Mouse (Mus musculus) right cerebral cortex, postnatal 36 days (tissue): Measurements from ENCODE around the gene Gm9513.

Experiments used
- DNase-seq, 2 experiments: peaks; one replicate each; pipeline ENCODE4 v3.0.0; 2022; ENCODE audit warnings: low spot score in 2 of 2, mixed read lengths in 1 of 2

The Gm9513 gene

DNA sequence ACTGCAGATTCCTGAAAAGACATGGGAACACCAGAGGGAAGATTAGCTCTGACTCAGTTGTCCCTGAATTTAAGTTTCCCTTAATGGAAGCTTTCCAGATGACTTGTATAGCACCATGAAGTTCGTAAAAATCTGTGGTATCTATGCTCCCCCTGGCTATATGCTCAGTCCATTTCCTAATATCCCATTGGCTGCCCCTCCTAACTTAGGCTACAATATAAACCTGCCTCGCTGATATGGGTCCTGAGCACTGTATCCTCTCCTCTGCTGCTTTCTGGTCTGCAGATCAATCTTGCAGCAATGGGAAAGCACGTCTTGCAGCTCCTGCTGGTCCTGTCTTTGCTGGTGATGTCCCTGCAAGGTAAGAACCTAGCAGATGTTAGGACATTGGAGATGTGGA lies at the start of gene Gm9513:
TSS of gene Gm9513 (plus strand) at position 301 of the 400 bp plus-strand sequence.
- DNase-seq: no peak

- DNase-seq: no peak
Measured at GRCm38 (mm10) chr9:36431584-36431983, 43.9 kb upstream of the Gm9513 start, which contains the start of gene Gm7257. Gene Gm7257 (plus strand): TSS chr9:36431884.

- DNase-seq: no peak
Measured at GRCm38 (mm10) chr9:36435051-36435764, 40.2 kb upstream of the Gm9513 start.

- DNase-seq: no peak
Measured at GRCm38 (mm10) chr9:36494501-36495220, 19.2 kb downstream of the Gm9513 start.

DNA sequence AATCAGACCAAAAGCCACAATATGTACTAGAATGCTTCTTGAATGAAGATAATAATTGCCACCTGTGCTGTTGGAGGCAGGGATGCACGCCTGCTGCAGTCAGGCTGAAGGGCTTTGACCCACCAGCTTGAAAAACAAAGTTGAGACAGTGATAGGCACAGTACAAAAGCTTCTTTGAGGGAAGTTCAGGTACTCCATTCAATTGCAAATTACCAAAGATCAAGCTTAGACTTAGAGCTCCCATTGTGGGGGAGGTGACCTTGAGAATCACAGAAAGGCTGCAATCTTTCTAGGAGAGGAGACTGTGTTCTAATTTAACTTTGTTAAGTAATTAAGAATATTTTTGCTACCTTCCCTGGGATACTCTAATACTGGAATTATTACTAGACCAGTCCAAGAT lies 20.4 kb downstream of the Gm9513 start:
- DNase-seq: no peak

- DNase-seq: no peak
Measured at GRCm38 (mm10) chr9:36504211-36504610, 28.8 kb downstream of the Gm9513 start.
